9 mouse cellular contexts compared by ENCODE assay signal in genomic region chr2:91984906-91985525, GRCm38 (mm10). TPM values are rescaled to one million over a fixed set of nuclear protein-coding genes. Genes with fewer than 3 reads are reported as not detected.
DNase-seq lines count a peak whose midpoint lies in the region; ATAC-seq lines count a peak whose summit lies in the region.
"Had no signal": no experiment of that assay in that cellular context is flagged by ENCODE, and none has a peak within 500 bp of the region (broad histone marks: within the 10 kb centered on the region; RNA-seq: fewer than 3 reads in every experiment).

No protein-coding gene starts in this region.

- no peaks in the 10 kb centered on the region for H3K27me3 ChIP-seq in heart, embryonic 11.5 days (ENCODE audit: control insufficient read depth, insufficient read depth, low read length)

- H3K4me1 ChIP-seq in heart, embryonic 11.5 days (ENCODE audit: control insufficient read depth, insufficient read depth, low read length) = peaks cover 17% of the 10 kb centered on the region

- intact Hi-C loops in heart, postnatal 25 days (cut with DNase I) = loop anchor here (5.0 to 10.0 kb wide), 4 partner anchors 37 to 452 kb away; partner anchors contain the start of gene Creb3l1

- ATAC-seq in heart, embryonic 11.5 days (replicated peaks; ENCODE audit: insufficient number of reproducible peaks, low FRiP score, low TSS enrichment) = no peak
- peak; percentile 8 to 18; a peak in 1 of 4 replicates for ATAC-seq in hematopoietic stem cell, adult 5-6 weeks (replicated peaks in 1 of 2; ENCODE audit: insufficient read depth in 1 of 2, low FRiP score in 2 of 2, low TSS enrichment in 1 of 2, low read depth in 1 of 2, poor library complexity in 2 of 2, severe bottlenecking in 2 of 2)
- ATAC-seq in erythroblast, adult 5-6 weeks (replicated peaks; ENCODE audit: low FRiP score, poor library complexity, severe bottlenecking) = no peak

- no peaks in the 10 kb centered on the region for H3K36me3 ChIP-seq in heart, embryonic 11.5 days (ENCODE audit: control insufficient read depth, insufficient read depth, low read length)
- H3K36me3 ChIP-seq in macrophage (ENCODE audit: inconsistent target) = no peaks in the 10 kb centered on the region

- H3K9me3 ChIP-seq in heart, embryonic 11.5 days (replicated peaks; ENCODE audit: control insufficient read depth, low read length) = no peaks in the 10 kb centered on the region

- H3K27ac ChIP-seq in heart, embryonic 11.5 days (ENCODE audit: low read depth, low read length) = peak overlapping the region; percentile 79
- H3K27ac ChIP-seq in macrophage = peak overlapping the region; percentile 82

- no peak for DNase-seq in heart, postnatal 25 days (ENCODE audit: low spot score)
- DNase-seq in CD4-positive, CD25-positive, alpha-beta regulatory T cell, adult 2 months (ENCODE audit: low read depth, low spot score) = peak; percentile 37
- DNase-seq in urinary bladder, postnatal 10 days (ENCODE audit: low spot score) = no peak
- DNase-seq in gastrocnemius, postnatal 10 days = no peak

- no peak overlapping the region for H3K4me3 ChIP-seq in heart, embryonic 11.5 days (ENCODE audit: low read depth, low read length)
- no peak overlapping the region; the same call in 1 of the 2 replicates for H3K4me3 ChIP-seq in macrophage (ENCODE audit: inconsistent target)

- H3K9ac ChIP-seq in heart, embryonic 11.5 days (ENCODE audit: low read depth, low read length) = peak overlapping the region; percentile 28; the same call in 1 of the 2 replicates

- H3K79me2 ChIP-seq in macrophage (ENCODE audit: inconsistent target) = no peaks in the 10 kb centered on the region

- WGBS in heart, embryonic 11.5 days (ENCODE audit: insufficient replicate concordance) = 36% methylated on average over 9 of the region's 9 CpGs
- WGBS in macrophage (ENCODE audit: missing documents) = 47% methylated on average over 9 of the region's 9 CpGs

- H3K4me2 ChIP-seq in heart, embryonic 11.5 days = peak overlapping the region; percentile 64

RNA-seq across cellular contexts. Expression of gene Dgkz, which starts 9.4 kb away (rescaled TPM):
- polyA plus RNA-seq in heart, embryonic 11.5 days (2014; fragmentation: Nextera tagmentation; extraction: Ambion mirVana) = 42.1 and 49.6 TPM in 2 replicates
- 10 to 100 TPM; 37.7 to 46.9 TPM for total RNA-seq in heart, postnatal 25 days (2021)
- 78.3 and 145 TPM in 2 replicates for total RNA-seq in hematopoietic stem cell, adult 5-6 weeks (2017)
- 100 to 1,000 TPM in 24 of 26 experiments, 10 to 100 TPM in 2; 88.6 to 708 (median 387) TPM for total RNA-seq in macrophage (2018; cell fraction: chromatin; rRNA removed)
- 100 to 1,000 TPM in 1 of 26 experiments, 10 to 100 TPM in 25; 35.0 to 102 (median 78.6) TPM for total RNA-seq in macrophage (2018; cell fraction: cytosol; rRNA removed)
- 100 to 1,000 TPM in 18 of 26 experiments, 10 to 100 TPM in 8; 45.8 to 338 (median 152) TPM for total RNA-seq in macrophage (2018; cell fraction: nucleus; rRNA removed)
- 81.8 to 163 TPM (median 99.1 TPM) in 3 replicates for polyA plus RNA-seq in macrophage (2018)
- 35.9 and 75.1 TPM in 2 replicates for total RNA-seq in erythroblast, adult 5-6 weeks (2015; ENCODE audit: low replicate concordance)
- 13.7 and 19.5 TPM in 2 replicates for total RNA-seq in erythroblast, adult 5-6 weeks (2017; ENCODE audit: low replicate concordance)
- total RNA-seq in gastrocnemius, postnatal 10 days (2021) = 10 to 100 TPM; 60.5 to 84.3 TPM

RNA-seq across cellular contexts. Expression of gene Creb3l1, which starts 39.3 kb away (rescaled TPM):
- polyA plus RNA-seq in heart, embryonic 11.5 days (2014; fragmentation: Nextera tagmentation; extraction: Ambion mirVana) = 8.2 TPM in 2 replicates
- 1 to 10 TPM; 4.5 to 6.8 TPM for total RNA-seq in heart, postnatal 25 days (2021)
- total RNA-seq in hematopoietic stem cell, adult 5-6 weeks (2017) = not detected in 2 replicates
- total RNA-seq in macrophage (2018; cell fraction: chromatin; rRNA removed) = 10 to 100 TPM in 1 of 26 experiments, 1 to 10 TPM in 2, under 1 TPM in 10, not detected in 13; 0.23 to 13.5 (median 0.44) TPM
- total RNA-seq in macrophage (2018; cell fraction: cytosol; rRNA removed) = 1 to 10 TPM; 1.8 to 7.9 (median 4.0) TPM
- 1 to 10 TPM in 17 of 26 experiments, under 1 TPM in 9; 0.32 to 4.6 (median 1.4) TPM for total RNA-seq in macrophage (2018; cell fraction: nucleus; rRNA removed)
- 1.7 to 7.4 TPM (median 6.5 TPM) in 3 replicates for polyA plus RNA-seq in macrophage (2018)
- 0.38 and 1.7 TPM in 2 replicates for total RNA-seq in erythroblast, adult 5-6 weeks (2015; ENCODE audit: low replicate concordance)
- 0.68 TPM in 1 of 2 replicates, not detected in the other for total RNA-seq in erythroblast, adult 5-6 weeks (2017; ENCODE audit: low replicate concordance)
- total RNA-seq in gastrocnemius, postnatal 10 days (2021) = 10 to 100 TPM; 29.2 to 44.6 TPM

RNA-seq across cellular contexts. Expression of gene Gm9821, which starts 39.5 kb away (rescaled TPM):
- 1.8 and 2.8 TPM in 2 replicates for polyA plus RNA-seq in heart, embryonic 11.5 days (2014; fragmentation: Nextera tagmentation; extraction: Ambion mirVana)
- total RNA-seq in heart, postnatal 25 days (2021) = not detected
- total RNA-seq in hematopoietic stem cell, adult 5-6 weeks (2017) = 0.25 and 1.0 TPM in 2 replicates
- under 1 TPM in 4 of 26 experiments, not detected in 22; 0.40 to 0.81 (median 0.55) TPM for total RNA-seq in macrophage (2018; cell fraction: chromatin; rRNA removed)
- total RNA-seq in macrophage (2018; cell fraction: cytosol; rRNA removed) = not detected
- total RNA-seq in macrophage (2018; cell fraction: nucleus; rRNA removed) = under 1 TPM in 3 of 26 experiments, not detected in 23; 0.37 to 0.86 (median 0.42) TPM
- polyA plus RNA-seq in macrophage (2018) = 0.09 TPM in 1 of 3 replicates, not detected in the others
- not detected in 2 replicates for total RNA-seq in erythroblast, adult 5-6 weeks (2015; ENCODE audit: low replicate concordance)
- 0.28 TPM in 1 of 2 replicates, not detected in the other for total RNA-seq in erythroblast, adult 5-6 weeks (2017; ENCODE audit: low replicate concordance)
- not detected for total RNA-seq in gastrocnemius, postnatal 10 days (2021)

RNA-seq across cellular contexts. Expression of gene Mdk, which starts 52.9 kb away (rescaled TPM):
- polyA plus RNA-seq in heart, embryonic 11.5 days (2014; fragmentation: Nextera tagmentation; extraction: Ambion mirVana) = 842 and 965 TPM in 2 replicates
- total RNA-seq in heart, postnatal 25 days (2021) = 1 to 10 TPM; 4.4 TPM
- total RNA-seq in hematopoietic stem cell, adult 5-6 weeks (2017) = 2.0 TPM in 1 of 2 replicates, not detected in the other
- 10 to 100 TPM in 8 of 26 experiments, 1 to 10 TPM in 14, under 1 TPM in 2, not detected in 2; 0.82 to 28.2 (median 8.1) TPM for total RNA-seq in macrophage (2018; cell fraction: chromatin; rRNA removed)
- total RNA-seq in macrophage (2018; cell fraction: cytosol; rRNA removed) = 1 to 10 TPM in 6 of 26 experiments, under 1 TPM in 18, not detected in 2; 0.19 to 1.9 (median 0.79) TPM
- total RNA-seq in macrophage (2018; cell fraction: nucleus; rRNA removed) = 10 to 100 TPM in 4 of 26 experiments, 1 to 10 TPM in 19, under 1 TPM in 1, not detected in 2; 0.92 to 18.5 (median 7.9) TPM
- 0.25 to 2.4 TPM (median 1.6 TPM) in 3 replicates for polyA plus RNA-seq in macrophage (2018)
- total RNA-seq in erythroblast, adult 5-6 weeks (2015; ENCODE audit: low replicate concordance) = 1.9 TPM in 1 of 2 replicates, not detected in the other
- 0.77 TPM in 1 of 2 replicates, not detected in the other for total RNA-seq in erythroblast, adult 5-6 weeks (2017; ENCODE audit: low replicate concordance)
- 10 to 100 TPM; 43.3 to 55.2 TPM for total RNA-seq in gastrocnemius, postnatal 10 days (2021)

RNA-seq across cellular contexts. Expression of gene Chrm4, which starts 58.0 kb away (rescaled TPM):
- polyA plus RNA-seq in heart, embryonic 11.5 days (2014; fragmentation: Nextera tagmentation; extraction: Ambion mirVana) = not detected in 2 replicates
- not detected for total RNA-seq in heart, postnatal 25 days (2021)
- total RNA-seq in hematopoietic stem cell, adult 5-6 weeks (2017) = 0.56 TPM in 1 of 2 replicates, not detected in the other
- total RNA-seq in macrophage (2018; cell fraction: chromatin; rRNA removed) = 1 to 10 TPM in 2 of 26 experiments, under 1 TPM in 2, not detected in 22; 0.62 to 1.2 (median 0.89) TPM
- total RNA-seq in macrophage (2018; cell fraction: cytosol; rRNA removed) = under 1 TPM in 3 of 26 experiments, not detected in 23; 0.05 to 0.19 (median 0.13) TPM
- total RNA-seq in macrophage (2018; cell fraction: nucleus; rRNA removed) = 1 to 10 TPM in 1 of 26 experiments, under 1 TPM in 5, not detected in 20; 0.40 to 1.2 (median 0.51) TPM
- polyA plus RNA-seq in macrophage (2018) = not detected in 3 replicates
- not detected in 2 replicates for total RNA-seq in erythroblast, adult 5-6 weeks (2015; ENCODE audit: low replicate concordance)
- not detected in 2 replicates for total RNA-seq in erythroblast, adult 5-6 weeks (2017; ENCODE audit: low replicate concordance)
- total RNA-seq in gastrocnemius, postnatal 10 days (2021) = under 1 TPM in 1 of 2 experiments, not detected in 1; 0.16 TPM
- total RNA-seq: neutrophil, adult 5-6 weeks had no signal

Comparison
In these comparisons a context has a peak if more than half of its experiments do, and no peak if none do; other contexts are left out.
1. ATAC-seq: peak in hematopoietic stem cell, adult 5-6 weeks (2 of 2); none in heart, embryonic 11.5 days (single experiment) and erythroblast, adult 5-6 weeks (single experiment).